Mouse (Mus musculus) liver, embryonic 12.5 days (tissue): ENCODE measurements around the gene Klhl29. TPM values are rescaled to one million over a fixed set of nuclear protein-coding genes. Genes with fewer than 3 reads are reported as not detected.

Experiments
- ATAC-seq: fragments of 200-750 bp; cut with Nextera tagmentation; 2 replicates; pipeline ENCODE4 v1.8.0; 2017; ENCODE audit warnings: moderate number of reproducible peaks, mild to moderate bottlenecking, moderate library complexity
- H3K27ac ChIP-seq: fragments of 300-500 bp; sonication (generic); 2 replicates; pipeline ENCODE4 v1.5.1; 2016; ENCODE audit warnings: mild to moderate bottlenecking
- H3K27me3 ChIP-seq: fragments of 300-500 bp; sonication (generic); replicated peaks from 2 replicates; pipeline ENCODE4 v1.6.1; 2016; ENCODE audit warnings: mild to moderate bottlenecking, moderate library complexity
- H3K36me3 ChIP-seq: fragments of 300-500 bp; sonication (generic); 2 replicates; pipeline ENCODE4 v1.6.1; 2016; ENCODE audit warnings: mild to moderate bottlenecking, moderate library complexity
- H3K4me1 ChIP-seq: fragments of 300-500 bp; sonication (generic); 2 replicates; pipeline ENCODE4 v1.6.1; 2016
- H3K4me2 ChIP-seq: fragments of 300-500 bp; sonication (generic); 2 replicates; pipeline ENCODE4 v1.6.1; 2016; ENCODE audit warnings: mild to moderate bottlenecking, moderate library complexity
- H3K4me3 ChIP-seq: fragments of 300-500 bp; sonication (generic); 2 replicates; pipeline ENCODE4 v1.5.1; 2016; ENCODE audit warnings: mild to moderate bottlenecking, moderate library complexity
- H3K9ac ChIP-seq: fragments of 300-500 bp; sonication (generic); 2 replicates; pipeline ENCODE4 v1.6.1; 2016; ENCODE audit warnings: mild to moderate bottlenecking, moderate library complexity
- H3K9me3 ChIP-seq: fragments of 300-500 bp; sonication (generic); replicated peaks from 2 replicates; pipeline ENCODE4 v1.6.1; 2016; ENCODE audit warnings: mild to moderate bottlenecking, moderate library complexity
- WGBS: fragments of 180-500 bp; shearing (Covaris S2); methylation state at CpG from one replicate; pipeline ENCODE4 v1.1.7; 2016; ENCODE audit not compliant: insufficient replicate concordance; 5-methylcytosine and 5-hydroxymethylcytosine counted together
- polyA plus RNA-seq: library from polyadenylated mRNA; unstranded; fragments of >200 nt; fragmentation: Nextera tagmentation; extraction: Ambion mirVana; gene quantifications from 2 replicates; pipeline ENCODE4 v1.2.1, GENCODE M21; 2016

The Klhl29 gene
- polyA plus RNA-seq, 1 experiment from 2014 or later = 0.31 TPM

- Histone ChIP-seq H3K4me2 (no peak overlapping the region), H3K9me3 (no peaks in the 10 kb centered on the region), H3K36me3 (no peaks in the 10 kb centered on the region), H3K4me3 (no peak overlapping the region), H3K9ac (no peak overlapping the region), H3K4me1 (no peaks in the 10 kb centered on the region), H3K27me3 (no peaks in the 10 kb centered on the region), H3K27ac (no peak overlapping the region)
- WGBS = 53% methylated on average over 3 of the region's 4 CpGs
- ATAC-seq = no peak
These were observed 114.0 kb downstream of the Klhl29 start for GRCm38 (mm10) chr12:5261476-5261875.

- H3K27me3 ChIP-seq = no peaks in the 10 kb centered on the region
- no peak overlapping the region for H3K27ac ChIP-seq
- H3K4me2 ChIP-seq = no peak overlapping the region
- no peak for ATAC-seq
- 75% methylated on average over 3 of the region's 3 CpGs for WGBS
- no peaks in the 10 kb centered on the region for H3K36me3 ChIP-seq
- no peak overlapping the region for H3K4me3 ChIP-seq
- H3K9me3 ChIP-seq = no peaks in the 10 kb centered on the region
- no peaks in the 10 kb centered on the region for H3K4me1 ChIP-seq
- H3K9ac ChIP-seq = no peak overlapping the region
These were observed 116.7 kb downstream of the Klhl29 start for GRCm38 (mm10) chr12:5258779-5259178.

GRCm38 (mm10) chr12:5257174-5257573 is 118.3 kb downstream of the Klhl29 start:
- no peak overlapping the region for H3K4me3 ChIP-seq
- no peaks in the 10 kb centered on the region for H3K9me3 ChIP-seq
- no peak overlapping the region for H3K4me2 ChIP-seq
- 50% methylated on average over 4 of the region's 4 CpGs for WGBS
- no peak overlapping the region for H3K27ac ChIP-seq
- no peaks in the 10 kb centered on the region for H3K36me3 ChIP-seq
- H3K4me1 ChIP-seq = no peaks in the 10 kb centered on the region
- ATAC-seq = no peak
- H3K9ac ChIP-seq = no peak overlapping the region
- H3K27me3 ChIP-seq = no peaks in the 10 kb centered on the region

- Histone ChIP-seq H3K4me2 (no peak overlapping the region), H3K4me1 (no peaks in the 10 kb centered on the region), H3K9ac (no peak overlapping the region), H3K4me3 (no peak overlapping the region), H3K27ac (no peak overlapping the region), H3K36me3 (no peaks in the 10 kb centered on the region), H3K9me3 (no peaks in the 10 kb centered on the region), H3K27me3 (no peaks in the 10 kb centered on the region)
- 68% methylated on average over 9 of the region's 9 CpGs for WGBS
- no peak for ATAC-seq
These were observed 120.4 kb downstream of the Klhl29 start for GRCm38 (mm10) chr12:5255079-5255478.

GRCm38 (mm10) chr12:5254246-5254982 is 121.1 kb downstream of the Klhl29 start:
- H3K4me1 ChIP-seq = no peaks in the 10 kb centered on the region
- no peaks in the 10 kb centered on the region for H3K27me3 ChIP-seq
- H3K27ac ChIP-seq = no peak overlapping the region
- no peaks in the 10 kb centered on the region for H3K9me3 ChIP-seq
- 64% methylated on average over 4 of the region's 4 CpGs for WGBS
- H3K4me2 ChIP-seq = no peak overlapping the region
- H3K36me3 ChIP-seq = no peaks in the 10 kb centered on the region
- H3K9ac ChIP-seq = no peak overlapping the region
- H3K4me3 ChIP-seq = no peak overlapping the region
- no peak for ATAC-seq

GRCm38 (mm10) chr12:5253289-5254005 is 122.0 kb downstream of the Klhl29 start:
- Histone ChIP-seq H3K9ac (no peak overlapping the region), H3K36me3 (no peaks in the 10 kb centered on the region), H3K4me3 (no peak overlapping the region), H3K27me3 (no peaks in the 10 kb centered on the region), H3K9me3 (no peaks in the 10 kb centered on the region), H3K4me2 (no peak overlapping the region), H3K27ac (no peak overlapping the region), H3K4me1 (no peaks in the 10 kb centered on the region)
- WGBS = 66% methylated on average over 10 of the region's 10 CpGs
- no peak for ATAC-seq

- WGBS = 62% methylated on average over 2 of the region's 2 CpGs
- H3K27me3 ChIP-seq = no peaks in the 10 kb centered on the region
- ATAC-seq = no peak
- H3K9ac ChIP-seq = no peak overlapping the region
- H3K9me3 ChIP-seq = no peaks in the 10 kb centered on the region
- H3K4me2 ChIP-seq = no peak overlapping the region
- H3K4me3 ChIP-seq = no peak overlapping the region
- no peaks in the 10 kb centered on the region for H3K4me1 ChIP-seq
- no peak overlapping the region for H3K27ac ChIP-seq
- H3K36me3 ChIP-seq = no peaks in the 10 kb centered on the region
These were observed 122.9 kb downstream of the Klhl29 start for GRCm38 (mm10) chr12:5252569-5252968.

- H3K4me1 ChIP-seq = no peaks in the 10 kb centered on the region
- 54% methylated on average over 7 of the region's 7 CpGs for WGBS
- no peak overlapping the region for H3K9ac ChIP-seq
- H3K4me2 ChIP-seq = no peak overlapping the region
- no peaks in the 10 kb centered on the region for H3K27me3 ChIP-seq
- ATAC-seq = no peak
- H3K27ac ChIP-seq = no peak overlapping the region
- no peaks in the 10 kb centered on the region for H3K36me3 ChIP-seq
- H3K9me3 ChIP-seq = no peaks in the 10 kb centered on the region
- no peak overlapping the region for H3K4me3 ChIP-seq
These were observed 125.4 kb downstream of the Klhl29 start for GRCm38 (mm10) chr12:5250042-5250441.

GRCm38 (mm10) chr12:5249068-5249467 is 126.4 kb downstream of the Klhl29 start:
- Histone ChIP-seq H3K4me3 (no peak overlapping the region), H3K27ac (no peak overlapping the region), H3K4me2 (no peak overlapping the region), H3K27me3 (no peaks in the 10 kb centered on the region), H3K4me1 (no peaks in the 10 kb centered on the region), H3K36me3 (no peaks in the 10 kb centered on the region), H3K9ac (no peak overlapping the region), H3K9me3 (no peaks in the 10 kb centered on the region)
- no peak for ATAC-seq
- 84% methylated on average over 13 of the region's 13 CpGs for WGBS

- ATAC-seq = no peak
- Histone ChIP-seq H3K4me3 (no peak overlapping the region), H3K27ac (no peak overlapping the region), H3K4me1 (no peaks in the 10 kb centered on the region), H3K27me3 (no peaks in the 10 kb centered on the region), H3K9me3 (no peaks in the 10 kb centered on the region), H3K9ac (no peak overlapping the region), H3K4me2 (no peak overlapping the region), H3K36me3 (no peaks in the 10 kb centered on the region)
- WGBS = 17% methylated on average over 6 of the region's 6 CpGs
These were observed 128.0 kb downstream of the Klhl29 start for GRCm38 (mm10) chr12:5247505-5247904.

- H3K4me3 ChIP-seq = no peak overlapping the region
- H3K36me3 ChIP-seq = no peaks in the 10 kb centered on the region
- H3K9ac ChIP-seq = no peak overlapping the region
- H3K27me3 ChIP-seq = no peaks in the 10 kb centered on the region
- no peak overlapping the region for H3K4me2 ChIP-seq
- no peaks in the 10 kb centered on the region for H3K4me1 ChIP-seq
- H3K27ac ChIP-seq = no peak overlapping the region
- ATAC-seq = no peak
- 64% methylated on average over 15 of the region's 15 CpGs for WGBS
- no peaks in the 10 kb centered on the region for H3K9me3 ChIP-seq
These were observed 128.7 kb downstream of the Klhl29 start for GRCm38 (mm10) chr12:5246721-5247341.

GRCm38 (mm10) chr12:5246193-5246621 is 129.3 kb downstream of the Klhl29 start:
- WGBS = 62% methylated on average over 9 of the region's 9 CpGs
- Histone ChIP-seq H3K36me3 (no peaks in the 10 kb centered on the region), H3K27me3 (no peaks in the 10 kb centered on the region), H3K27ac (no peak overlapping the region), H3K9me3 (no peaks in the 10 kb centered on the region), H3K4me2 (no peak overlapping the region), H3K4me3 (no peak overlapping the region), H3K9ac (no peak overlapping the region), H3K4me1 (no peaks in the 10 kb centered on the region)
- ATAC-seq = no peak
